Mouse (Mus musculus) lung, postnatal 10 days (tissue): ENCODE measurements around the gene Sec16b.

ENCODE experiments used
- DNase-seq: peaks from one replicate; pipeline ENCODE4 v3.0.0; 2021

Sec16b gene

GRCm38 (mm10) chr1:157560654-157561386 lies 54.3 kb downstream of the Sec16b start:
- DNase-seq, result peak; percentile 41

- no peak for DNase-seq
These were observed 61.3 kb downstream of the Sec16b start for GRCm38 (mm10) chr1:157567819-157568218.

- peak; percentile 36 for DNase-seq
These were observed 62.9 kb downstream of the Sec16b start for GRCm38 (mm10) chr1:157569263-157570090.

GRCm38 (mm10) chr1:157575316-157575715 lies 68.8 kb downstream of the Sec16b start:
- DNase-seq, result no peak

GRCm38 (mm10) chr1:157578336-157578735 lies 71.8 kb downstream of the Sec16b start:
- no peak for DNase-seq

GRCm38 (mm10) chr1:157586556-157586955 lies 80.0 kb downstream of the Sec16b start:
- DNase-seq, result no peak

- DNase-seq, result no peak
These were observed 85.5 kb downstream of the Sec16b start for GRCm38 (mm10) chr1:157592039-157592438.

GRCm38 (mm10) chr1:157594561-157594960 lies 88.0 kb downstream of the Sec16b start:
- DNase-seq, result no peak

GRCm38 (mm10) chr1:157595165-157595564 lies 88.6 kb downstream of the Sec16b start:
- DNase-seq, result no peak

- DNase-seq, result no peak
These were observed 98.0 kb downstream of the Sec16b start for GRCm38 (mm10) chr1:157604513-157604912.
